Mouse (Mus musculus) inflammation-experienced regulatory T-cells, adult 6 months (primary cell): ENCODE results near the gene Upf3b. TPM values are rescaled to one million over a fixed set of nuclear protein-coding genes. Genes with fewer than 3 reads are reported as not detected.
"Not testable (repeated sequence)": the region's sequence is repeated elsewhere in the genome, so short reads cannot be mapped to it uniquely, and the experiment has no call there.

Experiments
- ATAC-seq: one replicate; pipeline ENCODE4 v1.8.0; 2017
- polyA plus RNA-seq, 3 experiments: library from polyadenylated mRNA; unstranded; fragments of 100-300 nt; shearing (Covaris generic); gene quantifications; one replicate each; pipeline ENCODE4 v1.2.1; 2017

Gene Upf3b
- polyA plus RNA-seq = 10 to 100 TPM; 38.3 to 47.1 (median 39.0) TPM

DNA sequence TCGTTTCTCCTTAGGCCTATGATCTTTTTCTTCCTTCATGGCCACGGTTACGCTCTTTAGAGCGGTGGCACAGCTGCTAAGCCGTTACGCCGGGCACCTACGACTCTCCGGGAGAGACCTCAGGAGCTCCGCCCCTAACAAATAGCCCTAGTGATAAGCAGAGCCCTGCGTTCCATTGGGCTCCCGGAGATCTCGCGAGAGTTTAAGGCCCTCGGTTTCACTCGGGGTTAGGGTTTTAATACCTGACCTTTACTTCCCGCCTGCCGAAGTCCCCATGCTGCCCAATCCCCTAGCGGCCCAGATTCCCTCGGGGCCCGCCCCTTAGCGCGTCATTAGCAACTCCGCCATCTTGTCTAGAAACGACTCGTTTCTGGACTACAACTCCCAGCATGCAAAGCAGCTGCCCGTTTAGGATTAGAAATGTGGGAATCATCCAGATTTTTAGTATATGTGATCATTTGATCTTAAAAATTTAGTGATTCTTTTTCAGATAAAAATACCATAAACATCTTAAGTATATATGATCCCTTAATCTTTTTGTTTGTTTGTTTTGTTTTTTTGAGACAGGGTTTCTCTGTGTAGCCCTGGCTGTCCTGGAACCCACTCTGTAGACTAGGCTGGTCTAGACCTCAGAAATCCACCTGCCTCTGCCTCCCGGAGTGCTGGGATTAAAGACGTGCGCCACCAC lies at the start of gene Upf3b:
Gene Upf3b, minus strand, starts transcription at position 130 of the 688 bp plus-strand sequence.
- ATAC-seq = peak; percentile 98

DNA sequence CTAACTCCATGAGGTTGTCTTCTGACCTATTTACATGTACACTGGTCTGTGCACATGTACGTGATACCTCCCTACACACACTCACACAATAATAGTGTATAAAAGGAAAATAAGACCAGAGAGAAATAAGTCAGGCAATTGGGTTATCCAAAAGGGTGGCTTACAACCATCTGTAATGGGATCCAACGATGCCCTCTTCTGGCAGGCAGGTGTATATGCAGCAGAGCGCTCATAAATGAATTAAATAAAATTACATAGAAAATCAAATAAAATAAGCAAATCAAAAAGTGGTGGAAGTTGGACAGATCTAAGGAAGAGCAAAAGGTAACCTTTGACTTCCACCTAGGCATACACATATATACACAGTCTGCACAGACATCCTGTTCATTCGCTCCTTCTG lies 47.7 kb upstream of the Upf3b start:
- ATAC-seq = peak; percentile 62

DNA sequence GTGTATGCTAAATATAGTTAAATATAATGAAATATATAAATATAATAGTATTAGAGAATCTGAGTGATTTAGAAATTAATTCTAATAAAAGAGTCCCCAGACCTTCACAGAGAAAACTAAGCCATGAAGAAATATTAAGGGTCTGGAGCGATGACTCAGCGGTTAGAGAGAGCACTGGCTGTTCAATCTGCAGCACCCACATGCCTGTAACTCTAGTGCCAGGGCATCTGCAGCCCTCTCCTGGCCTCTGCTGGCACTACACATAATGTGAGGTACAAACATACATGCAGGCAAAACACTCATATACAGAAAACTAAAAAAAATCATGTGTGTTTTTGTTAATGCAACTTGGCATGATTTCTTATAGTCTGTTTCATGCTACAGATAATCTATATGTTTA lies 34.8 kb upstream of the Upf3b start:
- ATAC-seq = peak; percentile 58

DNA sequence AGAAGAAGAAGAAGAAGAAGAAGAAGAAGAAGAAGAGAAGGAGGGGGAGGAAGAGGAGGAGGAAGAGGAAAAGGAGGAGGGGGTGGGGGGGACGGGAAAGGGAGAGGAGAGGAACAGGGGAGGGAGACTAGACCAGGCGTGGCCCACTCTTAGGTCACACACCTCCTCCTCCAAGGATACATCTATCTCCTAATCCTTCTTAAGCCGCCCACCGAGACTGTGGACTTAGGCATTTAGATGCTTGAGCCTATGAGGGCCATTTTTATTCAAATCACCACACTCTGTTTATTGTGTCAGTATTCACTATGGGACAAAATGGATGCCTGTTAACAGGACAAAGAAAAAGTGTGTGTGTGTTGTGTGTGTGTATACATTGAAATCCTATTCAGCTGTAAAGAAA lies 34.4 kb upstream of the Upf3b start:
- not testable (repeated sequence) for ATAC-seq

DNA sequence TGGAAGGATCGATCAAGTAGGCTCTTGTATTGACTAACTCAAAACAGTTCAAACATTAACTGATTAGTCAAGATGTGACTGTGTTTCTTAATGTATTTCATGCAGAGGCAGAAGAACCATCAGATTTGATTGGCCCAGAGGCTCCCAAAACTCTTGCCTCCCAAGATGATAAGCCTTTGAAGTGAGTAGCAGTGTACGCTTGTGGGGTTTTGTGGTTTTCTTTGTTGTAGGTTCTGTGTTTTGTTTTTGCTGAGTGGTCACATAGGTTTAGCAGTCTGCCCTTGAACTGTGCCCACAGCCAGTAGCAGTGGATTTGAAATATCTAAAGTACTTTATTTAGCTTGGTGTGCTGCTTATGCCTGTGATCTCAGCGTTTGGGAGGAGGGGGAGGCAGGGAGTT lies 31.6 kb upstream of the Upf3b start:
- peak; percentile 87 for ATAC-seq

DNA sequence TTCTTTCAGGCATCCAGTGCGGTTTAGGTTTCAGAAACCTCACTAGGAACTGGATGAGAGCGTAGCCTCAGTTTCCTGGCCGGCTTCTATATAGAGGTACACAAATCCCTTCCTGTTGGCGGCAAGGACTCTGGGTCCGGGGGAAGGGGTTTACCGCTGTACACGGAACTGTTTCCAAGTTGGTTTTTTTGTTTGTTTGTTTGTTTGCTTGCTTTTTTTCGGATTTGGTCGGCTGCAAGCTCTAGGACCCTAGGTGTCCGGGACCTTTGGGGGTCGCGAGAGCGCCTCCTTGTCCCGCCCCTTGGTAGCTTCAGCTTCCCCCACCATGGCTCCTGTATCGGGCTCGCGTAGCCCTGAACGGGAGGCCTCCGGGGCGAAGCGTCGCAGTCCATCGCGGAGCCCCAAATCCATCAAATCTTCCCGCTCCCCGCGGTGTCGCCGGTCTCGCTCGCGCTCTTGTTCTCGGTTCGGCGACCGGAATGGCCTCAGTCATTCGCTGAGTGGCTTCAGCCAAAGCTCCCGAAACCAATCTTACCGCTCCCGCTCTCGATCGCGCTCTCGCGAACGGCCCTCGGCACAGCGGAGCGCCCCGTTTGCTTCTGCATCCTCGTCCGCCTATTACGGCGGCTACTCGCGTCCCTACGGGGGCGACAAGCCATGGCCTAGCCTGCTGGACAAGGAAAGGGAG lies 16.7 kb upstream of the Upf3b start, which contains the start of gene Nkap:
Gene Nkap, plus strand, starts transcription at position 125 of the 688 bp plus-strand sequence.
- peak; percentile 86 for ATAC-seq

DNA sequence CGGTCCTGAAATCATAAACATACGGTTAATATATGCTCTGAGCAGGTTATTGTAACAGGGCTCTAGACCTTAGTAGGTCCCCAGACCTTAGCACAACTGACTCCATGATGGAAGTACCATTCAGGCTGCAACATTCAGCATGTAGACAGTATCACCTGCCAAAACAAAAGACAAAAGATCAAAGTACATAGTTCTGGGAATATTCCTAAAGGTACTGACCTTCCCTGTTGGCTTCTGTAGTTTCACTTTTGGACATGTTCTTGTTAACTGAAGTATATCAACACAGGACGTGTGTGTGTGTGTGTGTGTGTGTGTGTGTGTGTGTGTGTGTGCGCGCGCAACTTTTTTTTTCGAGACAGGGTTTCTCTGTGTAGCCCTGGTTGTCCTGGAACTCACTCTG lies 15.4 kb upstream of the Upf3b start:
- ATAC-seq = no peak

DNA sequence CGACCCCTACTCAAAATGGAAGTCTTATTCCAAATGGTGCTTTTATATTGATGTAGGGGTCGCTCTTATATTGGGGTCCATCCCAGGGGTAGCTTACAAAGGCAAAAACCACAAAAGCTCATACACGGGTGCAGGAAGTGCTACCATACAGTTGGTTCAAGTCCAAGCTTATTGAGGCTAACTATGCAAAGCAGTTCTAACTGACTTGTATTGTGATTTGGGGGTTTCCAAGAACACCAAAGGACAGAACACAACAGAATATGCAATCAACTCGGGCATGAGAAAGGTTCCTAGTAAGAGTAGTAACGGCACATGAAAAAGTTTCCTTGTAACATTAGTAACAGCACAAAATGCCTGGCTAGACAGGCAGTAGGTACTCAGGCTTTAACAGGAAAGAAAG lies 10.1 kb upstream of the Upf3b start:
- no peak for ATAC-seq

DNA sequence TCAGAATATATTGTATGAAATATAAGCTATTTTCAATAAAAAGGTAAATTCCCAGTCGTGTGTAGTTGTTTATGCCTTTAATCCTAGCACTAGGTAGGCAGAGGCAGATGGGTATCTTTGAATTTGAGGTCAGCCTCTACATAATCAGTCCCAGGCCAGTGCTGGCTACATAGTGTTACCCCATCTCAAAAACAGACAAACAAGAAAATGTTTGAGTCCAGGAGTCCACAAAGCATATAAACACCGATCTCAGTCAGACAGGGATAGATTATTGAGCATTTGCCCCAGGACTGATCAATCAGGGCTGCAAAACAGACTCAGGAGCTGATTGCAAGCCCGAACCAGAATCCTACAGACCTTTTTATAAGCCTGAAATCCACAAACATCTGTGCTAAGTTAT lies 9.5 kb upstream of the Upf3b start:
- ATAC-seq = no peak

DNA sequence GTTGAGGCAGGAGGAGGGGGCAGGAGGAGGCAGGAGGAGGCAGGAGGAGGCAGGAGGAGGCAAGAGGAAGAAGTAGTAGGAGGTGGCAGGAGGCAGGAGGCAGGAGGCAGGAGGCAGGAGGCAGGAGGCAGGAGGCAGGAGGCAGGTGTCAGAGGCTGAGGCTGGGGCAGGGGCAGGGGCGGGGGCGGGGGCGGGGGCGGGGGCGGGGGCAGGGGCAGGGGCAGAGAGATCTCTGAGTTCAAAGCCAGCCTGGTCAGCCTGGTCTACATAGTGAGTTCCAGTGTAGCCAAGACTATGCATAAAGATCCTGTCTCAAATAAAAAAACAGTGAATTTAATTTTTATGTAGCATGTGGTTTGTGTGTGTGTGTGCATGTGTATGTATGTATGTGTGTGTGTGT lies 7.0 kb upstream of the Upf3b start:
- no peak for ATAC-seq

DNA sequence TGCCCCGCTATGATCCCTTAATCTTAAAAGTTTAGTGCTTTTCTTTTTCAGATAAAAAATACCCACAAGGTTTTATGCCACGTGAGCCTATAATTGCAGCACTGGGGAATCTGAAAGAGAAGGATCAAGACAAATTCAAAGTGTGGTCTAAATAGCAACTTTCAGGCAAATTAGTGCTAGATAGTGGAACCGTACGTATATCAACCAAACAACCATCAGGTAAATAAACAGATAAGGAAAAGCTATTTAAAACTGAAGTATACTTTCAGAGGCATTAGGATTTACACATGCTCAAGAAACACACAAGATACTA lies 715 bp upstream of the Upf3b start:
- no peak for ATAC-seq

DNA sequence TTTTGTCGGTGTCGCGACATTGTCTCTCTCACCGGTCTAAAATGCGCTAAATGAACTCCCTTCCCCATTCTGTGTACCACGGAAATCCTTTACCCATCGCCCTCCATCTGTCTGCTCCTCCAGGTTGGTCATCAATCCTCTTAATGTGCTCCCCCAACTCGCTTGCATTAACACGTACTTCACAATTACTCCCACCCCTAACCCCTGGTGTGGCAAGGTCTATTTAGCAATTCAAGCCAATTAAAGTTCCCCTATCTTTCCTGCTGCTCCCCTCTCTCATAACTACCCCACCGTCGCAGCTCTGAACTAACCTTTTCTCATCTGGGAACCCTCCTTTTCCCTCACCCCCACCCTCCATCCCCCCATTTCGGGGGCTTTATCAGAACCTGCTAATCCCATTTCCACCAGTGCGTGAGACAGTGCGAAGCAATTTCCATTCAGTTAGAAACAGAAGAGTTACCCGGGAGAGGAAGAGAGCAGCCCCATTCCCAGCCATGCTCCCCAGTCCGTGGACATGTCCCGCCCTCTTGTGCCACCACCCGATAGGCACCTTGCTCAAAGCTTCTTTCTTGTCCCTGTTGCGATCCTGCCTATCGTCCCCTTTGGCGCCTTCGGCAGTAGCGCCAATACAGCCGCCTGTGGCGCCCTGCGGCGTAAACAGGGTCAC lies 463 bp downstream of the Upf3b start:
- ATAC-seq = peak; percentile 27

DNA sequence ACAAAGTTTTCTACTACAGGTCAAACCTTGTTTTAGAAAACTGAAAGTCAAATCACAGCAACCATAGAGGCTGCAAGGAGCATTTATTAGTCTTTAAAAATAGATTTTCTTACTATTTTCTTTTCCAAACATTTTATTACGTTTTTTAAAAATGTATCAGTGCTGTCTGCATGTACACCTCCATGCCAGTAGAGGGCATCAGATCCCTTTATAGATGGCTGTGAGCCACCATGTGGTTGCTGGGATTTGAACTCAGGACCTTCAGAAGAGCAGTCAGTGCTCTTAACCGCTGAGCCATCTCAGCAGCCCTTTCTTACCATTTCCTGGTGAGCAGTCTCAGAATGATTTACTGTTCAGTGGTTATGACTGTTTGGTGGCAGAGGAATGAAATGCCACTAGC lies 6.3 kb downstream of the Upf3b start:
- ATAC-seq = no peak

DNA sequence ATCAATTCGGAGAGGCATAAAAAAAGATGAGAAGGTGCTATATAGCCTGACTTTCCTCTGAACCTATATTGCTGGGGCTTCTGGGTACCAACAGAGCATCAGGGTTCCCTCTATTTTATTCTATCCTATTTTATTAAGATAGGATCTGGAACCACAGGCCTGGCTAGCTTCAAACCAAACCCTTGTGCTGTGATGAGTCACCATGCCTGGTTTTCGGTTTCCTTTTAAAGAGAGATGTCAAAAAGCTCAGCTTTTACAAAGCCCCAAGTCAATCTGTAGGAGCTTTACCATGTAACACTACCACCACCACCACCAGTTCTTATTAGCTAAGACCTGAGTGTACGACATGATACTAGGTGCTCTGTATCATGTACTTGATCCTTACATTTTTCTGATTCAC lies 11.4 kb downstream of the Upf3b start:
- ATAC-seq = peak; percentile 37

DNA sequence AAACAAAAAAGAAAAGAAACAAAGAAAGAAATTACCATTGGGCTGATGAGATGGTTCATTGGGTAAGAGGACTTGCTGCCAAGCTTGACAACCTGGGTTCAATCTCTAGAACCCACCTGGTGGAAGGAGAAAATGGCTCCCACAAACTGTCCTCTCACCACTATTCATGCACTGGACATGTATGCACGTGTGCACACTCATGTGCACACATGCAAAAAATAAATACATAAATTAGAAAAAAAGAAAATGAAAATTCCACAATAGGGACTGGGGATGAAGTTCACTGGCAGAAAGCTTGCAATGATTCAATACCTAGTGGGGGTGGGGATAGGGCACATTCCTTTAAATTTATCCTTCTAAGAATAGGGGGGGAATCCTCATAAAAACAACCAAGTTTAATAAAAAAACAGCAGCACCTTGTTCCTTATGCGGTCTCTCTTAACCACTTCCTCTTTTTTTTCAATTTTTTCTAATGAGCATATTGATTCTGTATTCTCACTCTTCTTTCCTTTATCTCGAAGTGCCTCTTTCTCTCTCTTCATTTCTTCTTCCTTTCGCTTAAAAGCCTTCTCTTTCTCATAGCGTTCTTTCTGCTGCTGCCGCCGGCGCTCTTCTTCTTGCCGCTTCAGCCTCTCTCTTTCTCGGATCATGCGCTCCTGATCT lies 14.9 kb downstream of the Upf3b start:
- peak; percentile 37 for ATAC-seq

DNA sequence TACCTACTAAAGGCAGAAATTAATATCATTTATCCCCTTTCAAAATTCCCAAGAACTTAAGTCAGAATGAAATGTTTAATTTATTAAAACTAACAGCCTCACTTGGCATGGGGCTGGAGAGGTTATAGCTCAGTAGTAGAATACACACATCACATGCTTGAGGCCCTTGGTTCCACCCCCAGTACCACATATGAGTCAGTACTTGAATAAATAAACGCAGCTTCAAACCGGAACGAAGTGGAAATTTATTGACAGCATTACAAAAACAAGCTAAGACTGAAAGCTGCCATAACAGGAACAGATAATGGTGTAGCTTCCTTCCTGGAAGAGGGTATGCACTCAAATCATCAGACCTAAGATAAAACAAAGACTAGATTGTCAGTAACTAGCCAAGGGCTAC lies 18.7 kb downstream of the Upf3b start:
- peak; percentile 91 for ATAC-seq

DNA sequence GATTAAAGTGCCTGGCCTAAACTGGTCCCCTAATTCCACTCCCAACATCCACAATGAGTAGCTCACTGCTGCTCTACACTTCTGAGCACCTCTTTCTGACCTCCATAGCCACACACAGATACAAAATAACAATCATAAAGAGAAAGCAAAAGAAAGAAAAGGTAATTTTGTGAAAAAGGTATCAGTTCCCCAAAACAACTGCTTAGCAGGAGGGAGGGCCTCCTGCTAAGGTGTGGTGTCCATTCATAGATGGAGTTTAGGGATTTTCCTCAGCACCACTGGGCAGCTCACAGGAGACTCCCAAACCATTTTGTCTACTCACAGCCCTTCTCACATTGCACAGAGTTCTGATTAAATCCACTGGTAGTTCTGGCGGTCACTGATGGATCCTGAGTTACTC lies 21.3 kb downstream of the Upf3b start:
- ATAC-seq = no peak

DNA sequence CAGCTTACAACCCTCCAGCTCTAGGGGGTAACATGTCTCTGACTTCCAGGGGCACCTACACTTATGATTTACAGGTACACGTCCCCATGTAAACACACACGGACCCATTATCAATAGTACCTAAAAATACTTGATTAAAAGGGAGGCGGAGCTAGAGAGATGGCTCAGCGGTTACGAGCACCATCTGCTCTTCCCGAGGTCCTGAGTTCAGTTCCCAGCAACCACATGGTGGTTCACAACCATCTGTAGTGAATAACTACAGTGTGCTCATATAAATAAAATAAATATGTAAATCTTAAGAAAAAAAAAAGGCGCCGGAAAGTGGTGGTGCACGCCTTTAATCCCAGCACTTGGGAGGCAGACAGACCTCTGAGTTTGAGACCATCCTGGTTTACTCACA lies 24.5 kb downstream of the Upf3b start:
- peak; percentile 41 for ATAC-seq

DNA sequence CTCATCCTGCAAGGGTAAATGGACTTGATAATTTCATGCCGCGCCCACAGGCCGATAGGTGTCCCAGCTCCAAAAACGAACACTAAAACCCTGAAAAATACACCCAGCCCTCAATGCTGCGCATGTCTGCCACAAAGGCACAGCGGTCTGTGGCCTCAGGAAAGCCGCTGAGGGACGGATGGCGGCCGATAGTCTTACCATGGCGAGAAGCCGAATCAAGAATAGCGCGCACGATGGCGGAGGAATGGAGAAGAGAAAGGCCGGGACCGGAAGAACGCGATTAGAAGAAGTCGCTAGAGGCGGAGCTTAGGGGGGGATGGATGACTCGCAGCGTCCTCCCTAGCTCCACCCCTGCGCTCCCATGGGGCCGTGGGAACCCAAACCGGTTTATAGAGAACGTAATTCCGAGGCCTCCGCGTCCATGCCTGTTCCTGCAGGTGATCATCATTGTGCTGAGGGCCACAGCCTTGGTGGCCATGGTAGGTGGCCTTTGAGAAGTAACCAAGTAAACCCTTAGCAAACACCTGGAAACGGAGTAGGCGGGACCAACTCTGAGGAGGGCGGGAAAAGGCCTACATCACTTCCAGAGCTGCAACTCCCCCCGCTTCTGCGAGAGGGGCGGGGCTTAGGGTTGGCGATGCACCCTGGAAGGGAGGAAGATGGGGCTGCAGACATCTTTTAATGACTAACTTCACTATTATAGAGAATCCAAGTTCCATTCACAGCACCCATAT lies 25.0 kb downstream of the Upf3b start, which contains the start of gene Rpl39:
Gene Rpl39, minus strand, starts transcription at position 476 of the 734 bp plus-strand sequence.
- ATAC-seq = peak; percentile 89

DNA sequence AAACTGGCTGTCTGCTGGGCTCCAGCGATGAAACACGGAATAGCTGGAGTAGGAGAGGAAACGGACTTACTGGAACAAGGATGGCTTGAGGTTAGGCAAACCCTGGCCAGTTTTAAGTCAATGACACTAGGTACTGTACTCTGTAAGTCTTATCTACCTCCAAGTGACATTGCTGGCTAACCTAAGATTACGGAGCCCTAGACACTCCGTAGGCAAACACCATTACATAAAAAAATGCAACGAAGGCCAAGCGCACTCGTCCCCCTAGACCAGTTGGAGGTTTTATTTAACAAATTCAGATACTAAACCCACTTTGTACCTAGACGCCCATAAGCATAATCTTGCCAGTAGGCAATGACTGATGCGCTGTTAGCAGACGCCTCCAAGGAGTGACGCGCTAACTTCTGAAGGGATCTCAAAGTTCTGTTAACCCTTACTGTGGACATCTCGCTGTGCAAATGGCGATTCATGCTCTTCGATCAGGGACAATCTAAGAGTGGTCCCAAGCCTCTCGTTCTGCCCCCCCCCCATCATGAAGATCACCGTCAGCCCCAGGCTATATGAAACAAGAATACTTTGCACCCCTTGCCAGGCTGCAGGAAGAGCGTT lies 25.7 kb downstream of the Upf3b start:
- peak; percentile 9 for ATAC-seq

DNA sequence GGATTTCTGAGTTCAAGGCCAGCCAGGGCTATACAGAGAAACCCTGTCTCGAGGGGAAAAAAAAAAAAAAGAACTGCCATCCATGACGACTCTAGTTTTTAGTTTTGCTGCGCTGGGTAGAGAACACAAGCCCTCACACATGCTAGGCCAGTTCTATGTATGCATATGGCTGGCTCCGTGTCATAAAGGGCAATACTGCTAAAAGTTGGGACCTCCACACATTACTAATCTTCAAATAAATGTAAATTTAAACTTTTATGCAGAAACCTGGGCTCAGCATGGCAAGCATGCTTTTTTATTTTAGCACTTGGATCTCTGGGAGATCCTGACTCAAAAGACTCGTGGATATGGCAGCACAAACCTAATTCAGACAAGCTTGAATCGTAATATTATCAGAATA lies 28.9 kb downstream of the Upf3b start:
- no peak for ATAC-seq

DNA sequence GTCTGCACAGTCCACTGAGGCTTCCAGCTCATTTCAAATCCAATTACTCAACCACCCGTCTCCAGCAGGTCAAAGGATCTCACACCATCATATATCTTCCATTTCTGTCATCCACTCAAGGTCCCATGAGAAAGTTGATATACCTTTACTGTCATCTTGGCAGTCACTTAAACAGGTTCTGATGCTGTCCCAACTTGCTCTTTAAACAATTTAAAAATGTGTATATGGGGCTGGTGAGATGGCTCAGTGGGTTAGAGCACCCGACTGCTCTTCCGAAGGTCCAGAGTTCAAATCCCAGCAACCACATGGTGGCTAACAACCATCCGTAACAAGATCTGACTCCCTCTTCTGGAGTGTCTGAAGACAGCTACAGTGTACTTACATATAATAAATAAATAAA lies 29.8 kb downstream of the Upf3b start:
- ATAC-seq = not testable (repeated sequence)
